Mouse (Mus musculus) C2C12 (cell line): ENCODE results near the gene Letmd1.

Experiments used
- CTCF ChIP-seq: IDR thresholded peaks from one replicate; pipeline ENCODE4 v1.5.1; 2011; ENCODE audit not compliant: control insufficient read depth, insufficient read depth, insufficient read length
- MYOD1 ChIP-seq: IDR thresholded peaks from one replicate; pipeline ENCODE4 v1.6.1; 2011; ENCODE audit warnings: low read depth; ENCODE audit not compliant: control insufficient read depth, insufficient read length
- USF1 ChIP-seq: IDR thresholded peaks from one replicate; pipeline ENCODE4 v1.6.1; 2011; ENCODE audit warnings: low read depth, mild to moderate bottlenecking, control low read depth, moderate library complexity

- TF ChIP-seq USF1: no peak
- TF ChIP-seq CTCF: no peak
- no peak for TF ChIP-seq MYOD1
Measured at GRCm38 (mm10) chr15:100456356-100456991, 12.3 kb upstream of the Letmd1 start.
